Mouse (Mus musculus) thymus, adult 2 months (tissue): ENCODE measurements around the gene Akip1.

Experiments used
- CTCF ChIP-seq: fragments of 200-500 bp; IDR thresholded peaks from 2 replicates; pipeline ENCODE4 v1.5.1; 2012; ENCODE audit warnings: mild to moderate bottlenecking, control low read depth, low read length, moderate library complexity, borderline replicate concordance; ENCODE audit not compliant: control insufficient read depth, poor library complexity, insufficient read depth; ENCODE audit errors: extremely low read depth
- POLR2A ChIP-seq: fragments of 200-500 bp; IDR thresholded peaks from 2 replicates; pipeline ENCODE4 v1.6.1; 2012; ENCODE audit warnings: mild to moderate bottlenecking, low read length, control low read depth, moderate library complexity; ENCODE audit not compliant: control insufficient read depth, poor library complexity, insufficient read depth; ENCODE audit errors: extremely low read depth

DNA sequence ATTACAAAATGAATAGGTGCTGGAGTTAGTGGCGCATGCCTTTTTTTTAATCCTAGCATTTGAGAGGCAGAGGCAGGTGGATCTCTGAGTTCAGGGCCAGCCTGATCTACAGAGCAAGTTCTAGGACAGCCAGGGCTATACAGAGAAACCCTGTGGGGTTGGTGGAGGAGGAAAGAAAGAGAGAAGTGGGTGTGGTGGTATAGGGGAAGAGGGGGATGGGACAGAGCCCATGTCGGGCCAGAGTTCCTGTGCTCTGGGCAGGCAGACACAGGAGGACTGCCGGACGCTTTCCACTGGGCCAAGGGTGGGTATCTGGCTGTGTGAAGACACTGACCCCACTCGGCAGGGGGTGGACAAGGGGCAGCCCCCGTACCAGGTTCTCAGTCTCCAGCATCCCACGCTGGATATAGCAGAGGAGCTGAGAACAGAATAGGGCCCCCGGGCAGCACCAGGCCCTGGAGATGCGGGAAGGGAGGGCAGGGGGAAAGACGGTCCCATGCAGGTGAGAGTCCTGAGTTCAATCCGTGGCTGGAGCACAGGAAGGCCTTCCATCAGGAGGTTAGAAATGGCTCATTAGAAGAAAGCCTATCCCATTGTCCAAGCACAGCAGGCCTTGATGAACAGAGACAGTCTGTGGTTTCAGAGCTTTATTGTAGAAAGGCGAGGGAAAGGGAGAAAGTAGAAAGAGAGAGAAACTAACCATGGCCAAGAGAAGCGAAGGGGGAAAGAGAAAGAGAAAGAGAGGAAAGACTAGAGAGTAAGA lies 8.7 kb upstream of the Akip1 start:
- TF ChIP-seq POLR2A (no peak), CTCF (no peak)
